Mouse (Mus musculus) thymus, adult 2 months (tissue): ENCODE results near the gene Rnf40. TPM values are rescaled to one million over a fixed set of nuclear protein-coding genes. Genes with fewer than 3 reads are reported as not detected.

Experiments
- DNase-seq: peaks from one replicate; pipeline ENCODE4 v3.0.0; 2021
- H3K27ac ChIP-seq: fragments of 200-500 bp; 2 replicates; pipeline ENCODE4 v1.5.1; 2012; ENCODE audit warnings: low read length, control low read depth; ENCODE audit not compliant: control insufficient read depth, insufficient read depth
- H3K27me3 ChIP-seq: fragments of 200-500 bp; 2 replicates; pipeline ENCODE4 v1.6.1; 2012; ENCODE audit warnings: mild to moderate bottlenecking, low read length, moderate library complexity, mixed read lengths; ENCODE audit not compliant: control insufficient read depth, insufficient read depth
- H3K36me3 ChIP-seq: fragments of 200-500 bp; 2 replicates; pipeline ENCODE4 v1.6.1; 2012; ENCODE audit warnings: mild to moderate bottlenecking, low read length, moderate library complexity; ENCODE audit not compliant: control insufficient read depth, insufficient read depth
- H3K4me1 ChIP-seq: fragments of 200-500 bp; replicated peaks from 2 replicates; pipeline ENCODE4 v1.6.1; 2012; ENCODE audit warnings: low read length; ENCODE audit not compliant: control insufficient read depth, insufficient read depth
- H3K4me3 ChIP-seq: fragments of 200-500 bp; 2 replicates; pipeline ENCODE4 v1.5.1; 2012; ENCODE audit warnings: mild to moderate bottlenecking, low read length, control low read depth, moderate library complexity; ENCODE audit not compliant: control insufficient read depth, insufficient read depth
- CTCF ChIP-seq: fragments of 200-500 bp; IDR thresholded peaks from 2 replicates; pipeline ENCODE4 v1.5.1; 2012; ENCODE audit warnings: mild to moderate bottlenecking, control low read depth, low read length, moderate library complexity, borderline replicate concordance; ENCODE audit not compliant: control insufficient read depth, poor library complexity, insufficient read depth; ENCODE audit errors: extremely low read depth
- POLR2A ChIP-seq: fragments of 200-500 bp; IDR thresholded peaks from 2 replicates; pipeline ENCODE4 v1.6.1; 2012; ENCODE audit warnings: mild to moderate bottlenecking, low read length, control low read depth, moderate library complexity; ENCODE audit not compliant: control insufficient read depth, poor library complexity, insufficient read depth; ENCODE audit errors: extremely low read depth
- WGBS: fragments of 180-500 bp; shearing (Covaris S2); methylation state at CpG from one replicate; pipeline ENCODE4 v1.1.7; 2018; 5-methylcytosine and 5-hydroxymethylcytosine counted together
- polyA plus RNA-seq: library from polyadenylated mRNA; depleted of rRNA; stranded (reverse); fragments of >200 nt; gene quantifications from 2 replicates; pipeline ENCODE4 v1.2.3, GENCODE M21; 2012

Gene Rnf40
- polyA plus RNA-seq, 1 experiment: 65.9 TPM

- Histone ChIP-seq H3K36me3 (peaks cover 75% of the 10 kb centered on the region), H3K27me3 (no peaks in the 10 kb centered on the region), H3K4me1 (no peaks in the 10 kb centered on the region), H3K27ac (no peak overlapping the region), H3K4me3 (no peak overlapping the region)
- TF ChIP-seq POLR2A (no peak), CTCF (no peak)
- DNase-seq: no peak
- 98% methylated on average over 7 of the region's 7 CpGs for WGBS
Measured at GRCm38 (mm10) chr7:127600612-127601011, 12.0 kb downstream of the Rnf40 start.

DNA sequence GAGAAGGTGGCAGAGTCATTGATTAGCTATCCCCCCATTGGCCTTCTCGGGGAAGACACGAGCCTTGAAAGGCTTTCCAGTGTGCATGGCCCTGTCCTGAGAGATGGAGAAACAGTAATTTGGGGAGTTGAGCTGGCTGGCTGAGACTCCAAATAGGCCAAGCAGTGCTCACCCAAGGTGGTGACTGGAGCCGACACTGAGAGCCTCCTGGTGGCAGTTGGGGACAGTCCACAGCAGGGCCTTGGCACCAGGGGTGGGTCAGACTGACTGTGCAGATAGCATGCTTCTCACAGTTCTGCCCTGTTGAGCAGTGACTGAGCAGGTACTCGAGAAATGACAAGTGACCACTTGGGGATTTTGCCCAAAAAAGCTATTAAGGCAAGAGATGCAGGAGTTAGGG is 13.2 kb downstream of the Rnf40 start:
- H3K4me1 ChIP-seq: no peaks in the 10 kb centered on the region
- H3K36me3 ChIP-seq: peaks cover 64% of the 10 kb centered on the region
- WGBS: 96% methylated on average over 4 of the region's 4 CpGs
- TF ChIP-seq POLR2A (no peak), CTCF (no peak)
- no peak overlapping the region for H3K4me3 ChIP-seq
- no peak for DNase-seq
- no peak overlapping the region for H3K27ac ChIP-seq
- no peaks in the 10 kb centered on the region for H3K27me3 ChIP-seq

GRCm38 (mm10) chr7:127602903-127603302 is 14.3 kb downstream of the Rnf40 start:
- Histone ChIP-seq H3K4me3 (no peak overlapping the region), H3K4me1 (no peaks in the 10 kb centered on the region), H3K36me3 (peaks cover 52% of the 10 kb centered on the region), H3K27ac (no peak overlapping the region), H3K27me3 (no peaks in the 10 kb centered on the region)
- no peak for DNase-seq
- WGBS: 93% methylated on average over 2 of the region's 2 CpGs
- TF ChIP-seq POLR2A (no peak), CTCF (no peak)

- TF ChIP-seq CTCF (no peak), POLR2A (no peak)
- Histone ChIP-seq H3K4me1 (no peaks in the 10 kb centered on the region), H3K27ac (no peak overlapping the region), H3K4me3 (no peak overlapping the region), H3K27me3 (no peaks in the 10 kb centered on the region), H3K36me3 (peaks cover 45% of the 10 kb centered on the region)
- 94% methylated on average over 10 of the region's 10 CpGs for WGBS
- DNase-seq: no peak
Measured at GRCm38 (mm10) chr7:127604256-127604655, 15.7 kb downstream of the Rnf40 start.

DNA sequence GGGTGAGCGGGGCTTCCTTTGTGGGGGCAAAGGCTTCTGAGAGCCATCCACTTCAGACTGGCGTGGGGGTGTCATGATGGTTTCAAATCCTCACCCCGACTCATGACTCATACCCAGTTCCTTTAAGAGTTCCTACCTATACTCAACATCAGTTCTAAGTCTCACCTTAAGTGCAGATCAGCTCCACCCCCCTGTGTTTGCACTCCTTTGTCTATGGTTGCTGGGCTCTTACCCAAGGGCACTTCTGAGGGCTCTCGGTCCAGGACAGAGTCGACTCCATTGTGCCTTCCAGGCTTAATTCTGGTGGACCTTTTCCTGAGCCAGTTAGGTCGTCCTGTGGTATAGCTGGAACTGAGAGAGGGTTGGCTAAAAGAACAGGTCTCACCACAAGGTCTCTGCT is 18.6 kb downstream of the Rnf40 start:
- H3K4me3 ChIP-seq: no peak overlapping the region
- DNase-seq: no peak
- TF ChIP-seq POLR2A (no peak), CTCF (no peak)
- 89% methylated on average over 6 of the region's 6 CpGs for WGBS
- H3K27me3 ChIP-seq: no peaks in the 10 kb centered on the region
- H3K36me3 ChIP-seq: peaks cover 26% of the 10 kb centered on the region
- H3K27ac ChIP-seq: no peak overlapping the region
- H3K4me1 ChIP-seq: no peaks in the 10 kb centered on the region

GRCm38 (mm10) chr7:127611011-127611410 is 22.4 kb downstream of the Rnf40 start:
- H3K36me3 ChIP-seq: peaks cover 4% of the 10 kb centered on the region
- TF ChIP-seq CTCF (no peak), POLR2A (no peak)
- H3K27me3 ChIP-seq: no peaks in the 10 kb centered on the region
- WGBS: 97% methylated on average over 29 of the region's 29 CpGs
- H3K4me3 ChIP-seq: no peak overlapping the region
- no peak for DNase-seq
- H3K27ac ChIP-seq: no peak overlapping the region
- peaks cover 5% of the 10 kb centered on the region for H3K4me1 ChIP-seq

GRCm38 (mm10) chr7:127611561-127611960 is 23.0 kb downstream of the Rnf40 start:
- H3K27me3 ChIP-seq: no peaks in the 10 kb centered on the region
- no peak overlapping the region for H3K27ac ChIP-seq
- H3K36me3 ChIP-seq: peaks cover 4% of the 10 kb centered on the region
- no peak overlapping the region for H3K4me3 ChIP-seq
- TF ChIP-seq CTCF (no peak), POLR2A (no peak)
- peaks cover 8% of the 10 kb centered on the region for H3K4me1 ChIP-seq
- 98% methylated on average over 26 of the region's 26 CpGs for WGBS
- no peak for DNase-seq
